Mouse (Mus musculus) kidney, adult 2 months (tissue): ENCODE data around the gene Serinc3.

Experiments used
- CTCF ChIP-seq: fragments of 200-500 bp; conservative IDR thresholded peaks from 2 replicates; pipeline ENCODE4 v1.5.1; 2011; ENCODE audit warnings: low read depth, mild to moderate bottlenecking, control low read depth, low read length, moderate library complexity, mixed read lengths; ENCODE audit not compliant: insufficient read depth, insufficient read length
- POLR2A ChIP-seq: fragments of 200-500 bp; IDR thresholded peaks from one replicate; pipeline ENCODE4 v1.6.1; 2011; ENCODE audit warnings: low read depth, low read length, control low read depth

- TF ChIP-seq CTCF (no peak), POLR2A (no peak)
These were observed 17.8 kb upstream of the Serinc3 start for GRCm38 (mm10) chr2:163662698-163663221.
